Mouse (Mus musculus) layer of hippocampus, adult 9-11 months (tissue): ENCODE data around the gene Xab2.

Experiments
- DNase-seq: peaks from one replicate; pipeline ENCODE4 v3.0.0; 2022

The Xab2 gene

DNA sequence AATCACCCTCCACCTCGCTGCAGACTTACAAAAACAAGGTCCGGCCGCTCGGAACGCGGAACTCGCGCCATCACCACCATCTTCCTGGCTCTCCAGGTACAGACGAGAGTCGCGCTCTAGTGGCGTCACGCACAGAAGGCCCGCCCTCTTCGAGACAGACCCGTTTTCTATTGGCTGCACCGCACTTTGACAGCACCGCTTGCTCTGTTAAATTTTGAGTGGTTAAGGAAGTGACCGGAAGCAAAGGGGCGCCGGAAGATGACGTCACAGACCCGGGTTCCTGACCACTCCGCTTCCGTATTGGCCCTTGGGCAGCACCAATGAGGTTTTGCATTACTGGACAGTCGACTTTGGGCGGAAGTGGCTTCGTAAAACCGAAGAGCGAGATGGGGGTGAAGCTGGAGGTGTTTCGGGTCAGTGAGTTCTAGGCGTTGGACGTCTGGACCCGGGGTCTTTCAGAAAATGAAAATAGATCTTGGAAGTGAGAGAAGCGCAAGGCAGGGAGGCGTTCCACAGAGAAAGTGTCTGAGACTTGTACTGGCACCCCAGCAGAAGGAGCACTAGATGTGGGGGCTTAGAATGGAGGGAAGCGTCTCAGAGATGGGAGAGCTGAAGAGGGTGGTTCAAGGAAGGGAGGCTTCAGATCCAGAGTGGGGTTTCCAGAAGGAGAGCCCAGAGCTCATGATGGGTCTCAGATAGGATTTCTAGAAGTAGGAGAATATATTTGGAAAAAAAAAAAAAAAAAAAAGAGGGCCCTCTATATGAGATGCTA, at the start of gene Xab2, which contains the start of gene Pet100:
Xab2 (minus strand) TSS at position 118 of the 772 bp plus-strand sequence.
Pet100 (plus strand) TSS at position 350 of the 772 bp plus-strand sequence.
- DNase-seq: peak; percentile 100

- no peak for DNase-seq
Observed at GRCm38 (mm10) chr8:3670388-3670787, 49.3 kb upstream of the Xab2 start.

- DNase-seq: no peak
Observed at GRCm38 (mm10) chr8:3665507-3665906, 44.4 kb upstream of the Xab2 start, which contains the start of gene Mcemp1. TSS of gene Mcemp1 (plus strand) at chr8:3665754.

GRCm38 (mm10) chr8:3664405-3664804, 43.3 kb upstream of the Xab2 start:
- no peak for DNase-seq

DNA sequence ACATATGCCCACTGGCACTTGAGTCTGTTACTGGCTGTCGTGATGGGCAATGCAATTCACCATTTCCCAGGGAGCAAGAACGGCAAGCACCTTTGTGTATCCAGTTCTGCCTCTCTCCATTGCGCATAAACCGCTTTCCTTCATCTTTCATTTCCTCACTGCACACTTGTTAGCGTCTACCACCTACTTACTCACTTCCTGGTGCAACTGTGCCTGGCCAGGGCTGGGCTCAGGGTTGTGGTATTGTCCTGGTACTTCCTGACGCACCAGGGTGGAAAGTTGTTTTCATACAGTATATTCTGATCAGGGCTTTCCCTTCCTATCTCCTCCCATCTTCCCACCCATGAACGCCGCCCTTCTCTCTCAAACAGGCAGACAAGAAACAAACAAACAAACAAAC, 39.8 kb upstream of the Xab2 start:
- DNase-seq: no peak

DNA sequence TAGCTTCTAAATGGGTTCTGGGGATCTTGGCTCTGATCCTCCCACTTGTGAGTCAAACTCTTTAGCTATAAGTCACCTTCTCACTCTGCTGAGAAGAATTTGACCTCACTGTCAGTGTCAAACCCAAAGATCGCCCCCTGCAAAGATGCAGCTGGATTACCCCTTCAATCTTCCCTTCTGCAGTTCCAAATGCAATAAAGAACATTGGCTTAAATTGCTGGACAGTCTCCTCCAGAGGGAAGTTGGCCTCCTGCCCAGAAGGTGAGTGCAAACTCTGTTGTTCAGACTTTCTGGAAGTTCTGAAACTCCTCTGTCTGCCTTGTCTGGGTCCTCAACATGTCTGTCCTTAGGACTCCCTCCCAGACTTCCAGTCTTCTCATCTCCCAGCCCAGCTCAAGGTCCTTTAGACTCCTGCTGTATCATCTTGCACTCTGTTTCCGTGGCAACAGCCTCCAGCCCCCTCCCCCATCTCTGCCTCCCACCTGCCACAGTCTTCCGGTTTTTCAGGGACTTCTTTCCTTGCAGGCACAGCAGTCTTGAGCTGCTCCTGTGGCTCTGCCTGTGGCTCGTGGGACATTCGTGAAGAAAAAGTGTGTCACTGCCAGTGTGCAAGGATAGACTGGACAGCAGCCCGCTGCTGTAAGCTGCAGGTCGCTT, 35.7 kb upstream of the Xab2 start:
- DNase-seq: no peak

- DNase-seq: no peak
Observed at GRCm38 (mm10) chr8:3655526-3655925, 34.4 kb upstream of the Xab2 start, which contains the start of gene Retn. TSS of gene Retn (plus strand) at chr8:3655770.

DNA sequence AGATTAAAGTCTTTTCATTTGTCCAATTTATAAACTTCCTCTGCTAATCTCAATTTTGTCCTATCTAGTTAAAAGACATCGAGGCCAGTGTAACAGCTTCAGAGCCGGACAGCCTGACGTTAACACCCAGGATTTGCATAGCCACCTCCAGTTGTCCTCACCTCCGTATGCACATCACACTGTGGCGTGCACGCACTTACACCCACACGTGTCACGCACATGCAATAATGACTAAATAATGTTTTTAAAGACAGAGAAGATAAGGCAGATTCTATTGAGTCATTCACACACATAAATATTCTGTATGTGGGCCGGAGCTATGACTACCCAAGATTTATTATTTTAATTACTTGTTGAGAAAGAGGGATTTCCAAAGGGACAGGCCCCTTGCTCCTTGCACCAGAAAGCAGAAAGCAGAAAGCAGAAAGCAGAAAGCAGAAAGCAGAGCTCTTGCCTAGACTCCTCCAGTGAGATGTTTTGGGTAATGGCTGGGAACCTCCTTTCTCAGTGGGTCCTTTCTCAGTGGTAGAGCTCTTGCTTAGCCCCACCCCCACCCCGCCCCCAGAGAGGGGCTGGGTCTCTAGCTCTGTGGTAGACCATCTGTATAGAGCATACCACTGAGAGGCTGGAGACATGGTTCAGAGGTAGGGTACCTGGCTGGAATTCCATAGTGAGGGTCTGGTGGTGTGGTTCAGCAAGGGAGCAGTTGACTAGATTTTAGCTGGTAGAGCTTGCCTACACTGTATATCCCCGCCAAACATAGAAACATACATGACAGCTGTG, 33.8 kb upstream of the Xab2 start:
- no peak for DNase-seq

DNA sequence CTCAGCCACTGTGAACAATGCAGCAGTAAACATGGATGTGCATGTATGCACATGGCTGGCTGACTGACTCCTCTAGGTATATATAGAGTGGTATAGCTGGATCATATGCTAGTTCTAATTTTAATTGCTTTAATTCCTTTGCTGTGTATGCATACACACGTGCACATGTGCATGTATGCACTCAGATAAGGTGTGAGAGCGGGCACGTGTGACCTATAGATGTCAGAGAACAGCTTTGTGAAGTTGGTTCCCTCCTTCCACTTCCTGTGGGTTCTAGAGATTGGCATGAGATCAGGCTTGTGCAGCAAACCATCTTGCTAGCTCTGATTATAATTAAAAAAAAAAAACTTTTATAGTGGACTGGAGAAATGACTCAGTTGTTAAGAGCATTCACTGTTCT, 31.7 kb upstream of the Xab2 start:
- DNase-seq: no peak

DNA sequence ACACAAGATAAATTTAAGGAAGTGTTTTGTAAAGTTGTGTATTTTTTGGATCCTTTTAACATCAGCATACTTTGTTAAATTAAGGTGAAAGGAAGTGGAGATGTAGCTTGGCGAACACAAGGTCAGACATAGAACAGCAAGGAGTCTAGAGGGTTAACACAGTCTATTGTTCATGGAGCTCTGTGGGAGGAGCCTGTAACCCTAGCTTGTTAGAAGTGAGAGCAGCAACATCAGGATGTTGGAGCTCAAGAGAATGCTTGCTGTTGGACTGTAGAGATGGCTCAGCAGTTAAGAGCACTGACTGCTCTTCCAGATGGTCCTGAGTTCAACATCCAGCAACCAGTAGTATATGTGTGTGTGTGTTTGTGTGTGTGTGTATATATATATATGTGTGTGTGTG, 27.9 kb upstream of the Xab2 start:
- no peak for DNase-seq

DNA sequence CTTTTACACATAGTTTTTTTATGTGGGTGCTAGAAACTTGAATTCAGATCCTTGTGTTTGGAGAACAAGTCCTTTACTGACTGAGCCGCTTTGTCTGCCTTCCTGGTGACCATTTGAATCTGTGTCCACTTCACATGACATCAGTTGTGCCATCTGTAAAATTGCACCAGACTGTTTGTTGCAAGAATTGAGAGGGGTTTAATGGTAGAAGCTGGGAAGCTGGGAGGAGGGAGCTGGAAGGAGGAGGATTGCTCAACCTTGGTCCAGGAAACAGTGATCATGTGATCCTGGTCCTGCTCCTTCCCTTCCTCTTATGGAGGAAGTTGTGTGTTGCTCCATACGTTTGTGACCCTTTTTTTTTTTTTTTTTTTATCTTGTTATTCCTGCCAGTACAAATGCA, 27.2 kb upstream of the Xab2 start:
- DNase-seq: no peak

- no peak for DNase-seq
Observed at GRCm38 (mm10) chr8:3647561-3647960, 26.4 kb upstream of the Xab2 start.

DNA sequence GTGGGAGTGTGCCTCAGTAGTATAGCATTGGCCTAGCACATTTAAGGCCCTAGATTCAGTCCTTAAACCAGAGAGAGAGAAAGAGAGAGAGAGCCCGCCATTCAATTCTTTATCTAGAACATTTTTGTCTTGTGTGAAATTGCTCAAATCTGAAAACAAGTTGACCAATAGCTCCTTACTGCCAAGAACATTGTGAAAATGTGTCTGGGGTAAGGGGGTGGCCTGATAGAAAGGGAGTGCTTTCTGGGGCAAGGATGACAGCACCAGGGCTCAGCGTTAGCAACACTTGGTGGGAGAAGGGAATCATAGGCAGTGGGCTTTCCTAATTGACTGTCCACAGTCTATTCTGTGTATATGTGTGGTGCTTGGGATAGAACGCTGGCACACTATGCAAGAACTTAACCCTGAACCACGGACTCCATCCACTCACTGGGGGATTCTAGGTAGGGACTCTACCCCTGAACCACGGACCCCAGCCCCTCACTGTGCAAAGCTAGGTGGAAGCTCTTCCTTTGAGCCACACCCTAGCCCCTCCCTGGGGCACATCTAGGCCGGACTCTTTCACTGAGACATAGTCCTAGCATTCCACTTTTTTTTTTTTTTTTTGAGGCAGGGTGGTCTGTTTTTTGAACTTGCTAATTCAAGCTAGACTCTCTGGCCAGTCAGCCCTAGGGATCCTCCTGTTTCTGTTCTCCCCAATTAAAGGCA, 25.9 kb upstream of the Xab2 start:
- no peak for DNase-seq

DNA sequence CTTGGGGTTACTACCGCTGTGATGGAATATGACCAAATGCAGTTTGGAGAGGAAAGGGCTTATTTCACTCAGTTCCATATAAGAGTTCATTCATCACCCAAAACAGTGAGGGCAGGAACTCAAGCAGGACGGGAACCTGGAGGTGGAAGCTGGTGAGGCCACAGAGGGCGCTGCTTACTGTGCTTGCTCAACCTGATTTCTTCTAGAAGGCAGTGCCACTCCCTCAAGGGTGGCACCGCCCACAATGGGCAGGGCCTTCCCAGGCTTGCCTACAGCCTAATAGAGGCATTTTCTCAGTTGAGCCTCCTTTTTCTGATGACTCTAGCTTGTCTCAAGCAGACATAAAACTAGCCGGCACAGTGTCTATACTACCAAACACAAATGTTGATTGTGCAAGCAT, 24.7 kb upstream of the Xab2 start:
- peak; percentile 45 for DNase-seq

DNA sequence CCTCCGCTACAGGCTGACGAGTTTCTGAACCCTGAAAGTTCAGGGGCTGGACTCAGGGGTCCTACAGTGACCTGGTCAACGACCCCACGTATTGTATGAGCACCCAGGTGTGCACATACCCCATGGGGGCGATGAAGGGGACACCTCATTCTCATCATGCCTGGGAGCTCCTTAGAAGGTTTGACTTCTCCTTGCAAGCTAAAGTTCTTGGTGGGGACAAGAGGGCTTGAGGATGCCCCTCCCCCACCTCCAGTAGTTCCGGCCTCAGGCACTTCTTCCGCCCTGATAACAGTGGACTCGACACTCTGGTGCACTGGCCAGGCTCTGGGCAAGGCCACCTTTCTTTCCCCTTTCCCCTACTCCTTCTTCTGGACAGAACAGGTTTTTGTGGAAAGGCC, 10.4 kb upstream of the Xab2 start:
- DNase-seq: no peak

GRCm38 (mm10) chr8:3630647-3631477, 9.7 kb upstream of the Xab2 start, which contains the start of gene Stxbp2:
TSS of gene Stxbp2 (plus strand) at chr8:3630955.
- DNase-seq: peak; percentile 78

- no peak for DNase-seq
Observed at GRCm38 (mm10) chr8:3628014-3628413, 6.9 kb upstream of the Xab2 start.

DNA sequence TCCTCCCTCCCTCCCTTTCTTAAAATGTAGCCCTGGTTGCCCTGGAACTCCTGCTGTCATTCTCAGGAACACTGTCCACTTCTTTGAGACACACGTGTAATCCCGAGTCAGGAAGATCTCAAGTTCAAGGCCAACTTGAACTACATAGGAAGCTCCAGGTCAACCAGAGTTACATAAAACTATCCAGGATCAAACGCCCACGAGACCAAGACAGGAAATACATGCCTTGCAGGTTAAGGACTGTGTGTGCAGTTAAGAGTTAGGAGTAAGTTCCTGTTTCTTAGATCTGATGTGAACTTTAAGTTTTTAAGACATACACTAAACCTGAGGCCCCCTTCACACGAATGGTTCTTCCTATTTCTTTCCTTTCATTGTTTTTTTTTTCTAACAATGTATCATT, 5.9 kb upstream of the Xab2 start:
- DNase-seq: no peak

DNA sequence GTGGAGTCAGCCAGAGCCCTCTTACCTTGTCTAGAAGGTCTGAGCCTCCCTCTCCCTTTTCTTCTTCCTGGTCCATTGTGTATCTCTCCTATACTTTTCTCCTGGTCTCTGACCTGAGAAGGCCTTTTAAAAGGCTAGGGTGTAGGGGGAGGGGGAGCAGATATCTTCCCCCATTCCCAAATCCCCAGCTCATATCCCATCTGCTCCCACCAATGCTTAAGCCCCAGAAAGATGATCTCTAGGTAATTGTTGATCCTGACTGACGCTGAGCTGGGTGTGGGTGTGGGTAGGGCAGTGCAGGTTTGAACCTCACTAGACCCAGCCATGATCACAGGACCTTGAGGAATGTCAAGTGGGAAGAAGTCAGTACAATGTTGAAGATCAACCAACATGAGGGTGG, 4.3 kb upstream of the Xab2 start, which contains the start of gene Pcp2:
Pcp2 (minus strand) TSS at position 101 of the 400 bp plus-strand sequence.
- no peak for DNase-seq

GRCm38 (mm10) chr8:3622119-3622518, 1.0 kb upstream of the Xab2 start:
- DNase-seq: no peak

- no peak for DNase-seq
Observed at GRCm38 (mm10) chr8:3609816-3610150, 11.3 kb downstream of the Xab2 start.
